Mouse (Mus musculus) spleen, adult 2 months (tissue): ENCODE results near the gene Spaca7. TPM values are rescaled to one million over a fixed set of nuclear protein-coding genes. Genes with fewer than 3 reads are reported as not detected.
A peak's percentile ranks its signal among the peaks of the same experiment; 100 is the strongest.
"Not testable (repeated sequence)": the region's sequence is repeated elsewhere in the genome, so short reads cannot be mapped to it uniquely, and the experiment has no call there.

Experiments
- DNase-seq, 2 experiments: peaks; one replicate each; pipeline versions ENCODE4 v3.0.0 to v3.0.0-alpha.2; 2012 to 2021; ENCODE audit warnings: low spot score in 2 of 2, low read depth in 1 of 2
- H3K27ac ChIP-seq: fragments of 200-500 bp; 2 replicates; pipeline ENCODE4 v1.5.1; 2012; ENCODE audit warnings: low read length, inconsistent platforms; ENCODE audit not compliant: insufficient read depth
- H3K27me3 ChIP-seq: fragments of 200-500 bp; 2 replicates; pipeline ENCODE4 v1.6.1; 2012; ENCODE audit warnings: mild to moderate bottlenecking, moderate library complexity, low read length, inconsistent platforms; ENCODE audit not compliant: control insufficient read depth, insufficient read depth
- H3K36me3 ChIP-seq: fragments of 200-500 bp; 2 replicates; pipeline ENCODE4 v1.6.1; 2012; ENCODE audit warnings: mild to moderate bottlenecking, low read length, inconsistent platforms; ENCODE audit not compliant: control insufficient read depth, insufficient read depth
- H3K4me1 ChIP-seq: fragments of 200-500 bp; 2 replicates; pipeline ENCODE4 v1.6.1; 2011; ENCODE audit warnings: inconsistent platforms; ENCODE audit not compliant: control insufficient read depth, insufficient read depth, insufficient read length
- H3K4me3 ChIP-seq: fragments of 200-500 bp; 2 replicates; pipeline ENCODE4 v1.5.1; 2011; ENCODE audit warnings: mild to moderate bottlenecking, inconsistent platforms; ENCODE audit not compliant: insufficient read depth, insufficient read length; ENCODE audit errors: extremely low read depth
- CTCF ChIP-seq: fragments of 200-500 bp; IDR thresholded peaks from 2 replicates; pipeline ENCODE4 v1.5.1; 2011; ENCODE audit warnings: mild to moderate bottlenecking, inconsistent platforms; ENCODE audit not compliant: insufficient read depth, insufficient read length, insufficient replicate concordance; ENCODE audit errors: extremely low read depth
- POLR2A ChIP-seq: fragments of 200-500 bp; IDR thresholded peaks from 2 replicates; pipeline ENCODE4 v1.6.1; 2011; ENCODE audit warnings: low read depth, low read length, inconsistent platforms
- WGBS: fragments of 180-500 bp; shearing (Covaris S2); methylation state at CpG from one replicate; pipeline ENCODE4 v1.1.7; 2018; 5-methylcytosine and 5-hydroxymethylcytosine counted together
- polyA plus RNA-seq: library from polyadenylated mRNA; depleted of rRNA; stranded (reverse); fragments of >200 nt; gene quantifications from 2 replicates; pipeline ENCODE4 v1.2.3, GENCODE M21; 2012

Spaca7 gene
- polyA plus RNA-seq, 1 experiment = not detected

GRCm38 (mm10) chr8:12608810-12609209, 36.0 kb downstream of the Spaca7 start:
- H3K36me3 ChIP-seq = no peaks in the 10 kb centered on the region
- H3K27me3 ChIP-seq = no peaks in the 10 kb centered on the region
- no peak overlapping the region for H3K4me3 ChIP-seq
- H3K4me1 ChIP-seq = no peaks in the 10 kb centered on the region
- no peak overlapping the region for H3K27ac ChIP-seq
- TF ChIP-seq CTCF (no peak), POLR2A (no peak)
- no peak for DNase-seq
- WGBS = 76% methylated on average over 10 of the region's 10 CpGs

GRCm38 (mm10) chr8:12609752-12610449, 37.1 kb downstream of the Spaca7 start:
- TF ChIP-seq POLR2A = no peak
- no peak for TF ChIP-seq CTCF
- Histone ChIP-seq H3K27ac (no peak overlapping the region), H3K4me3 (no peak overlapping the region), H3K4me1 (no peaks in the 10 kb centered on the region), H3K27me3 (no peaks in the 10 kb centered on the region), H3K36me3 (peaks cover 3% of the 10 kb centered on the region)
- no peak for DNase-seq
- WGBS = 77% methylated on average over 12 of the region's 12 CpGs

- TF ChIP-seq CTCF = no peak
- TF ChIP-seq POLR2A = no peak
- Histone ChIP-seq H3K27ac (no peak overlapping the region), H3K4me1 (no peaks in the 10 kb centered on the region), H3K36me3 (peaks cover 14% of the 10 kb centered on the region), H3K4me3 (no peak overlapping the region), H3K27me3 (no peaks in the 10 kb centered on the region)
- WGBS = 90% methylated on average over 7 of the region's 7 CpGs
- no peak for DNase-seq
Observed at GRCm38 (mm10) chr8:12613201-12613600, 40.4 kb downstream of the Spaca7 start.

GRCm38 (mm10) chr8:12617369-12617768, 44.5 kb downstream of the Spaca7 start:
- not testable (repeated sequence) for H3K4me3 ChIP-seq, H3K4me1 ChIP-seq, H3K27me3 ChIP-seq, DNase-seq, H3K27ac ChIP-seq
- H3K36me3 ChIP-seq = peaks cover 29% of the 10 kb centered on the region
- 95% methylated on average over 3 of the region's 3 CpGs for WGBS

- DNase-seq = no peak
- Histone ChIP-seq H3K27ac (no peak overlapping the region), H3K27me3 (no peaks in the 10 kb centered on the region), H3K4me1 (no peaks in the 10 kb centered on the region), H3K36me3 (peaks cover 34% of the 10 kb centered on the region), H3K4me3 (no peak overlapping the region)
- WGBS = 96% methylated on average over 18 of the region's 18 CpGs
- no peak for TF ChIP-seq POLR2A
- TF ChIP-seq CTCF = no peak
Observed at GRCm38 (mm10) chr8:12621550-12622222, 48.9 kb downstream of the Spaca7 start.

GRCm38 (mm10) chr8:12625890-12626289, 53.1 kb downstream of the Spaca7 start:
- WGBS = 93% methylated on average over 5 of the region's 5 CpGs
- Histone ChIP-seq H3K27ac (no peak overlapping the region), H3K27me3 (no peaks in the 10 kb centered on the region), H3K4me3 (no peak overlapping the region), H3K4me1 (no peaks in the 10 kb centered on the region), H3K36me3 (peaks cover 26% of the 10 kb centered on the region)
- DNase-seq = no peak
- TF ChIP-seq CTCF (no peak), POLR2A (no peak)

- WGBS = 86% methylated on average over 3 of the region's 3 CpGs
- H3K4me1 ChIP-seq = no peaks in the 10 kb centered on the region
- no peak overlapping the region for H3K4me3 ChIP-seq
- H3K27me3 ChIP-seq = no peaks in the 10 kb centered on the region
- H3K27ac ChIP-seq = no peak overlapping the region
- TF ChIP-seq POLR2A = no peak
- peak; percentile 22; the same call in 1 of the 2 replicates for TF ChIP-seq CTCF
- no peak for DNase-seq
- H3K36me3 ChIP-seq = peaks cover 19% of the 10 kb centered on the region
Observed at GRCm38 (mm10) chr8:12629079-12629478, 56.2 kb downstream of the Spaca7 start.
